Mouse (Mus musculus) left cerebral cortex, postnatal 14 days (tissue): Measurements from ENCODE around the gene Olfm3. TPM values are rescaled to one million over a fixed set of nuclear protein-coding genes. Genes with fewer than 3 reads are reported as not detected.

Source experiments
- DNase-seq, 2 experiments: peaks; one replicate each; pipeline ENCODE4 v3.0.0; 2021 to 2022; ENCODE audit warnings: low spot score in 2 of 2, mixed read lengths in 1 of 2
- intact Hi-C: fragments of 180-260 bp; cut with DNase I; formaldehyde crosslinking; loops from one replicate; pipeline ENCODE4 v1.15.1; 2025
- long read RNA-seq, 2 experiments: library from polyadenylated mRNA; stranded (forward); transcript quantifications; one replicate each; pipeline ENCODE4 v2.0.0; 2021
- total RNA-seq, 2 experiments: library from RNA; stranded (reverse); gene quantifications; 2 replicates each; pipeline ENCODE4 v1.2.3; 2021

The Olfm3 gene
- total RNA-seq = 10 to 100 TPM; 36.7 to 38.9 TPM
- long read RNA-seq, experiment 1, full-length matches to known transcripts = 17 of 18 reads
- long read RNA-seq, experiment 1, partial matches to known transcripts = 0 of 18 reads
- long read RNA-seq, experiment 1, other reads (novel, unspliced or antisense) = 1 of 18 reads
- long read RNA-seq, experiment 2, full-length matches to known transcripts = 10 of 11 reads
- long read RNA-seq, experiment 2, partial matches to known transcripts = 0 of 11 reads
- long read RNA-seq, experiment 2, other reads (novel, unspliced or antisense) = 1 of 11 reads

DNA sequence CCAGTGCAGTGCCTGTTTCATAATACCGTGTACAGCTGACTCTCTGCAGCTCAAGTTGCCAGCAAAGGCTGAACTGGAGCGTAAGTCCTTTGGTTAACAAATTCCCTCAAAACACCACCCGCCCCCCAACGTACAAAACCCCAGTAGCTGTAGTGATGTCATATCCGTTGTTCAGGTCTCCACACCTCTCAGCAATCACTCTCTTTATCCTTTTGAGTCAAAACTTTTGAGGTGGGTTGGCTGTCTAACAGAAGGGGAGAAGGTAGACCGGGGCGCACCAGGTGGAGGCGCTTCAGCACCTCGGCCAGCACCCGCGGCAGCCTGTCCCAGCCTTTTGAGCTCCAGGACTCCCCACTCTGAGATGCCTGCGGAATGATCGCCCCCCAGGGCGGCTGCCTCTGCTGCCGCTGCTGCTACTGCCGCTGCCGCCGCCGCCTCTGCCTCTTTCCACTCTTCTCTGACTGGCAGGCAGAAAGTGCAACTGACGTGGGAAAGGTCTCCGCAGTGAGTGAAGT lies at the start of gene Olfm3:
TSS of gene Olfm3 (plus strand) at position 155 of the 515 bp plus-strand sequence.
- DNase-seq = peak; percentile 9 to 52
- intact Hi-C loops = loop anchor here (10.0 kb wide), 1 partner anchor 201 kb away; no protein-coding TSS in a partner anchor

DNA sequence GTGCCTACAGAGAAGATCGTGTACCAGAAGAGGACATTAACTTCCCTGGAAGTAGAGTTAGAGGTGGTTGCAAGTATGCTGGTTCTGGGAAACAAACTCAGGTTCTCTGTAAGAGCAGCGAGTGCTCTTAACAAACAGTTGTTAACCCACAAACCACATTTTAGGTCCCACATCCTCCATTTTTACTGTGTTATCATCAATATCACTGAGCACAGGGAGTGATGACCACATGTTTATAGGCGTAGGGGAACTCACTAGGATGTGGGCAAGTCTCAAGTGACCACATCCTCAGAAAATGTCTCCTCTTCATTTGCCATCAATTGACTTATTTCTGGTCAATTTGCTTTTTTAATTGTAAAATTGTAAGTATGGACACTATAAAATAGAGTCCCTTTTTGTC lies 14.1 kb upstream of the Olfm3 start:
- DNase-seq = no peak
- intact Hi-C loops = no loop called here

DNA sequence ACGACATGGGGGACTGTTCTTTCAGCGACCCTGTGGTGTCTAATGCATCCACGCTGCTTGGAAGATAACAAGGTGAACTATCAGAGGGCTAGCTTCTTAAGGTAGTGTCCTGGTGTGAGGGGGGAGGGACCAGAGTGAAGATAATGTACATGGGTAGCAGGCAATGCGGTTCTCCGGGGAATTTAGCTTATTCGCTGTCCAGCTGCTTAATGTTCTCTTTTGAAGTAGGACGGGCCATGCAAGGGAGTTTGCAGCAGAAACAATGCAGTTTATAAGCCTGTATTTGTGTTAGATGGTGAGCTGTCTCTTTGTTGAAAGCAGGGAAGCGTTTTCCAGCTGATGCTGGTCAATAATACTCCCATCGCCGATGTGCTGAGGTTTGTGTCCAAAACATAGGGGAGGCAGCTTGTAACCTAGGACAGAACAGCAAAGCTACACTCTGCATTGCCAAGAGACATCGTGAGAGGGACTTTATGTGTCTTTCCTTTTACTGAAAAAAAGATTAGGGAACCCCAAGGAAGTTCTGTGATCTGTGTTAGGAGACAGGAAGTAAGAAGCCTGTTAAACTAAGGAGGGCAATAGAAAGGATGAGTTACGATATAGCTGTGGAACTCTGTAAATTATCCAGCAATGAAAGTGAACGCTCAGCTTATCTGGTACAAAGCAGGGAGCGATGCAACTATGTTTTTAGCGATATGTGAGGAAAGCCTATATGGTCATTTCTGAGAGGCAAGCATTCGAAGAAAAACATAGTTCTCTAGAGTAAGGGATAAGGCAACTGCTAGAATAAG lies 950 bp downstream of the Olfm3 start:
- DNase-seq = no peak
- intact Hi-C loops = loop anchor here (10.0 kb wide), 1 partner anchor 200 kb away; no protein-coding TSS in a partner anchor

DNA sequence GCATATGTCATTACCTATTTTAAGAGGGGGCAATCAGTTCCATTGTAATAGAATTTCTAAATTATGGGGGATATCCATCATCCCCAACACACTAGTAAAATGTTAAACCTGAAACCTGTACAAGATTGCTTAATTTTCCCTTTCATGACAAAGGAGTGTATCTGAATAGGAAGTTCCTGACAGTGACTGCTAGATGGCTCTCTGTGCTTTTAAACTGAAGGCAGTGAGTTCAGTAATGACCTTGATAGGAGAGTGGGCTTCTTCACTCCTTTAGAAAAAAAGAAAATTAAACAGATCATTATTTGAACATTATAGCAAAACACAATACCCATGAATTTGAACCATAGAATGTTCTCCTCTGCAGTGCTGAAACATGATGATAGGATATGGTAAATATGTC lies 3.7 kb downstream of the Olfm3 start:
- no peak for DNase-seq
- intact Hi-C loops = loop anchor here (10.0 kb wide), 1 partner anchor 197 kb away; no protein-coding TSS in a partner anchor

DNA sequence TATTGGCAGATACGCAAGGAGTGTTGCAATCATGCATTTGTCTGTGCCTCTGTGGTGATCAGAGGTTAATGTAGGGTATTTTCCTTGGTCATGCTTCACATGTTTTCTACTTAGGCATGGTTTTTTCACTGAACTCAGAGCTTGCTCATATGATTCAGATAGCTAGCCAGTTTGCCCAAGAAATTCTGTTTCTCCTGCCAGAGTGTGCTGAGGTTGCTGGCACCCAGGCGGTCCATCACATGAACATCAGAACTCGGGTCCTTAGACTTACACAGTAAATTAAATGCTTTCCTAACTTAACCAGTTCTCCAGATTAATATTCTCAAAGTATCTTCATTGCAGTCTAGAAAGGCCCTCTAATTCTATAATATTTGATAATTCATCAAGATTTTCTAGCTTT lies 5.0 kb downstream of the Olfm3 start:
- intact Hi-C loops = loop anchor here (10.0 kb wide), 1 partner anchor 196 kb away; no protein-coding TSS in a partner anchor
- no peak for DNase-seq

DNA sequence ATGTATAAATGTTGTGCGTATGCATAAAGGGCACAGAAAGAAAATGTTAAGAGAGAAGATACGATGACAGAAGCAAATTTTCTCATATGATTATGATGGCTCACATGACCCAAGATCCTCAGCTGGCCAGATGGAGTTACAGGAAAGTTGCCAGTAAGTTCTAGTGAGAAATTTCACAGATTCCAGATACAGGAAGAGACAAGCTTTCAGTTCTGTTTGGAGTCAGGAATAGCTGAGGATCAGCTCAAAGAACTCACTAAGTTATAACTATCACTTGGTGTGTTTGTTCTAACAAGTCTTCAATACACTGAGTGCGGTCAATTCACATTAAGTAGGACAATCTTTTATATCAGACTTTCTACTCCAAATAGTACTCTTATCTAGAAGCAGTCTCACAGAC lies 16.2 kb downstream of the Olfm3 start:
- intact Hi-C loops = no loop called here
- DNase-seq = peak in 1 of 2 experiments; percentile 12

DNA sequence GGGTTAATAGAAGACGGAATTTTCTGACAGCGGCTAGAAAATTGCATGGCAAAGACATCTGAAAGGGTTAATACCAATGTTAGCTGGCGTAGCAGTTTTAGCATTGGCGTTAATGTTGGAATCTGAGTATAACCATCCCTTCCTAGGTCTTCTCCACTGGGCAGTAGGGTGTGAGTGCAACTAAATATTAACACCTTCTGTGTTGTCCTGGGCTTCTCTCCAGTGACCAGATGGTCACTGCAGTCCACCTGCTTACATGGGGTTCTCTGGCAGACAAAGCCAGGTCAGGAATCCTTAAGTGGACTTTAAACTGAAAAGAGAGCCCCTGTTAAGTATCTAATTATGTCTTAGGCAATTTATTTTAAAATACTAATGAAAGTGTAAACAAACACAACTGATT lies 25.7 kb downstream of the Olfm3 start:
- intact Hi-C loops = no loop called here
- DNase-seq = no peak

DNA sequence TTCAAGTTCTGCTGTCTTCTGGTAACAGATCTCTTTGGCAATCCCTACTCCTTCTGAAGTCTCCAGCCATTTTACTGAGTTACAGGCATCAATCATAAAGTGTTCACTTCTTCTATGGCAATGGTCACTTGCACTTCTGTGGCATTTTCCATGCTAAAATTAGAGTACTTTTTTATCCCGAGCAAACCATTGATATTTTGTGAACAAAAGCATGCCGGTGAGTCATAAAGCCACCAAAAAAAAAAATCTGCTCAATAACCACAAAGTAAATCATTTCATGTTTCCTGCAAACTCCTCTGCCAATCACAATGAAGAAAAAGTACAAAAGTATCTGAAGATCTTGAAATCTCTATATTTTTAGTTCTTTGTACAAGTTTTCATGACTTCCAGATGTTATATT lies 26.5 kb downstream of the Olfm3 start:
- intact Hi-C loops = no loop called here
- no peak for DNase-seq

DNA sequence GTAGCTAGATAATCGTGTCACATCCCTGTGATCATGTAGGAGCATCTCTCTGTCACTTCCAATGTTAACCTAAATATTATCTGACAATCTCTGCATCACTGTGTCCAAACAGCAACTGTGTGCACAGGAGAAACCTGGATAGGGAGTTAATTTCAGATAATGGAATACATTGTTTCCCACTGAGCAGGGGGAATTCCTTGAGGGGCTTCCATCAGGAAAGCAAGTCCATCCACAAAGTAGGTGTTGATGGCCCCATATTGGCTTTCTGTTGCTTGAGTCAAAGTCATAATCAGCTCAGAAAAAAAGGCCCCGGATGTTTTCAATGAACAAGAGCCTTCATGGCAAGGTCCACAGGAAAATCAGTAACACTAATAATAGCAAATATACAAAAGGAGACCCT lies 26.9 kb downstream of the Olfm3 start:
- no peak for DNase-seq
- intact Hi-C loops = no loop called here

DNA sequence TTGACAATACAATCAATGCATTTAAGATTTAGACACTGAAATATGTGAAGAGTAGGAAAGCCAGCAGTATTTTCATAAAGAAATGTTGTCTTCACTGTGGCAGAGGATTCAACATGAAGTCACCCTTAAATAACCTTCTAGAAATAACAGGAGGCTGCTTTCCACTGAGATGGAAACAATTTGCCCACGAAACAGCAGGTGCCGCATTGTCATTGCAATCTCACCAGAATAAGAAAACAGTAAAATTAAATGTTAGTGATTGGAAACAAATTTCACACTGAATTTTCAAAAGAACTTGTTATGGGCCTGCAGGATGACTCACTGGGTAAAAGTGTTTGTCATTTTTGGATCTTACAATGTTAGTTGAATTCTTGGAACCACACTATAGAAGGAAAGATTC lies 29.0 kb downstream of the Olfm3 start:
- peak in 1 of 2 experiments; percentile 1 for DNase-seq
- intact Hi-C loops = no loop called here

DNA sequence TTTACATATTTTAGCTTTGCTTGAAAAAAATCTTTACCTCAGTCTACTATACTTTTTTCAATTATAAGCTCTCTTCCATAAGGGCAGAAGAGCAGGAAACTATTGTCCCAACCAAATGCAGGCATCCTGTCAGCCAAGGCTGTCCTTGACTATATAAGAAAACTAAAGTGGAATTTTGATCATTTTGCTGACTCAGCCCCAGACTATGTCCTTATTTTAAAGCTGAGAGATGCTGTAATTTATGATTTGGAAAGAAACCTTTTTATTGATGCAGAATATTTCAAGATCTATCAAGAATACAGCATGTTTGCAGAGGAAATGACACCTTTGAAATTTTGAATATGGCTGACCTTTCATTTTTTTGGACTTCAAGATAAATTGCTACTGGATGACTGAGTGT lies 51.0 kb downstream of the Olfm3 start:
- intact Hi-C loops = no loop called here
- no peak for DNase-seq

DNA sequence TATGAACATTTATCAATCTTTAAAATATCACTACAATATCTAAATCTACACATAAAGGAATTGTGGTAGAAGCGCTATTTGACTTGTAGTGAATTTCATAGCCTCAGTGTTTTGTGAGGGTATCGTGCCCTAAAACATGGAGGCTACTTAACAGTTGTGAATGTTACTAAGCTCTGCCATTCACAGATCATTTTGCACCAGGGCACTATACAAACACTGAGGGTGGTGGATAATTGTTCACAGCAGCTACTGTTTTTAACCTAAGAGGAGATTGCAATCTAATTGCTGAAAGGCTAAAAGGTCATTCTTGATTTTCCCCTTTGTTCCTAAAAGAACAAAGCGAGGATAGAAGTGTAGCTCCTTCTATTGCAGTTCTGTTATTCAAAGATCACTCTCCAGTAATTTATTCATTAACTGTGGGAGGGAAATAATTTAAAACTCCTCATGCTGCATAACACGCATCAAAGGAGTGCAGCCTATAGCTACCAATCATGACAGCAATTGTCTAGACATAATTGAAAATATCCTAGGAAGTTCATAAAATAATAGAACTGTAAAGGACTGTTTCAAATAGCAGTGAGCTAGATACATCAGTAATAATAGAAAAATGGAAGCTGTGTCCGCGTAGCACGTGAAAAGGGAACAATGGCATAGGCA lies 55.6 kb downstream of the Olfm3 start:
- intact Hi-C loops = no loop called here
- no peak for DNase-seq

DNA sequence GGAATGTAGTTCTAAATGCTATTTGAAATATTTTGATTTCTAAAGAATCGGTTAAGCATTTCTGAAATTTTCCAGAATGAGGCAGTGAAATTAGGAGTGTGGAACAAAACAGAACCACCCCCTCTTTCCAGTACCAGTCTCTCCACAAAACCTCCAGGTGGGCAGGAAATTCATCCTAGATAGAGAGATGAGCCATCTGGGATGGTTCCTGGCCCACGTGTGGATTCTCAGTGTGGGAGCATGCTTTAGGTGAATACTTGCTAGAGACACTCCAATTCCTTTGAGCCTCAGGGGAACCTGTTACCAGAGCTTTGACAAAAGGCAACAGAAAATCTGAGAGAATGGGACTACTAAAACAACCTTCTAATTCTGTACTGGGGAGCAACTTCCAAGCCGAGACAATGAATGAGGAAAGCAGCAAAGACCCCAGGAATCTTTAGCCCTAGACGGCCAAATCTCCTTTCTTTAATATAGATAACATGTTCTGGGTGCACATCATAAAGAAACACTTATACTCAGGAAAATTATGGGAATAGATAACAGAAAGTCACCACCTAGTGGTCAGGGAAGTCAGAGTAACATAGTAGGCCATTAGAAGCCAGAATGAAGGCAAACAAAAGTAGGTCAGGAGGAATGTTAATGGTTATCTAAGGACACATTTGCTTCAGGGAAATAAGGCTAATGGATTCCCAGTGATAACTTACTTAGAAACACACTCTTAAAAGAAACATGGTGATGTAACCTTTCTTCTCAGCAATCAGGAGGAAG lies 58.6 kb downstream of the Olfm3 start:
- intact Hi-C loops = no loop called here

DNA sequence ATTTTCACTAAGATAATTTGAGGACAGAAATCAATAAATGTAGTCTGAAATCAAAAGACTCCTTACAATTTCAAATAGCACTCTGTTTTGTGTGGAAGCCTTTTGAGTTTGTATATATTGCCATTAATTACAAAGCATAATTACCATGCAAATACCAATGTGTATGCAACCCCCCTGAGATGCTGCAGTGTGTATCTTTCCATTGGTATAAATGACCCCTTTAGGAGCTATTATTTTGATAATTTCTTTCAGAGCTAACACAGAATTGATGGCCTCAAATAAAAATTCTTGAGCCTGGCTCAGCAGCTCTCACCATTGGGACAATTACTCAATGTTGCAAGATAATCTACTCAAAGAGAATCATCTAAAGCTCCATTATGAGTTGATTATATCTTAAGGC lies 67.3 kb downstream of the Olfm3 start:
- no peak for DNase-seq
- intact Hi-C loops = no loop called here

More for the DNA sequence above, 58.6 kb downstream of the Olfm3 start:
- DNase-seq = peak; percentile 3 to 14

DNA sequence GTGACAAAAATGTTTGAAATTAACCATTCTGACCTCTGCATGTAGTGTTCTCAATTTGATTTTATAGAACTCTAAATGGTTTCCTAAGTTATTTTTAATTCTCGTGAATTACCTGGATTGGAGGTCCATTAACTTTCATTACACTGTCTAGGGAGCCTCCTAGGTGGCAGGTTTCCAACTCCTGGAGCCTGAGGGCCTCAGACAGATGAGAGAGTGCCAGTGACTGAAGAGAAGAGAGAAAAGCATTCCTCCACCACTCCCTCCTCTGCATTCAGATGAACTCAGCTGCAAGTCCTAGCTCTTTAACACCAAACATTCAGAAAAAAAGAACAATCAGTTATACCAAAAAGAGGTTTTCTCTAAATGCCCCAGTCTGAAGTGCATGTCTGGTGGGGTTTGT lies 68.6 kb downstream of the Olfm3 start:
- DNase-seq = no peak
- intact Hi-C loops = no loop called here

DNA sequence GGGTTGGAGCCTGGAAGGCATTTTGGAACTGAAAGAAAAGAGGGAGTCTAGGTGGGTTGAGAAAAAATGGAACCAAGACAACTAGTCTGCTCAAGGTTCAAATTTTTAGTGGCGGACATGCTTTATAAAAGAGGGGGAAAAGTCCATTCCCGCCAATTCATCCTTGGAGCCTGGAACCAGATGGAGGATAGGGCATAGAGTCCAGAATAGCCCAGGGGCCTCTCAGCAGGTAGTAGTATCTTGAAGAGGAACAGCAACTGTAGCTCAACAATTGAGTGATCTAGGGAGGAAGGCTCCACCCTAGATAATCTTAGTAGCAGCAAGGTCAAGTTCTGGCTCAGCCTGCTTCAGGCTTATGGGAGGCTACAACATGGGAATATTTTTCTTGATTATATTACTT lies 87.0 kb downstream of the Olfm3 start:
- DNase-seq = no peak
- intact Hi-C loops = no loop called here

DNA sequence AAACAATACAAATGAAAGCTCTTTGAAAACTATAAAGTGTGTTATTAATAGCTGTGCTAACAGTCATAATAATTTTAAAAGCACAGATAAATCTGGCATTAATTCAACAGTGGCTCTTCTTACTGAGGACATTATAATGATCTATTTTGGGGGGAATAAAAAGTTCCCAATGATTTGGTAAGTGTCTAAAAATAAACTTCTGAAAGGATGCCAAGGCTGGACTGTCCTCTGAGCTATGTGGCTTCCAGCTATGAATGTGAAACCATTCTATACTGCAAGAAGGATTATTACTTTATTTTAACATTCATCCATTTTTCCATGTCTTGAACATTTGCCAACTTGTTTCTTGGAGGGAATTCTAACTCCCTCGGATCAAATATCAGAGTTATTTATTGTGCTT lies 92.1 kb downstream of the Olfm3 start:
- intact Hi-C loops = no loop called here

DNA sequence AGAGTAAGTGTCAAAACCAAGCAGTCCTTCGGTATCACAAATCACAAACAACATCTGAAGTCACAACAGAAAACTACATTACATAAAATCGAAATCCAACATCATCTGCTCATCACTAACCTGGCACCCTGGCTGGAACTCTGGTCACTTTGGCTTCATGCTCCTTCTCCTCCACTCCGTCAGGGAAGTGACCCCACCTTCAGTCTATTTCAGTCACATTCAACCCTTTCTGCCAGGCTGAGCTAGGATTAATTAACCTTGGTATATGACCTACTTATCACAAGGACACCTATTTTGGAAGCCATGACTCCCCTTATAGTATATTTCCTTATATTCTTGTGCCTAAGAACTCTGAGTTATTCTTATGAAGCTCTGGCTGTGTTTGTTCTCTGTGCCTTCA lies 123.7 kb downstream of the Olfm3 start:
- no peak for DNase-seq
- intact Hi-C loops = no loop called here

More for the DNA sequence above, 92.1 kb downstream of the Olfm3 start:
- no peak for DNase-seq

DNA sequence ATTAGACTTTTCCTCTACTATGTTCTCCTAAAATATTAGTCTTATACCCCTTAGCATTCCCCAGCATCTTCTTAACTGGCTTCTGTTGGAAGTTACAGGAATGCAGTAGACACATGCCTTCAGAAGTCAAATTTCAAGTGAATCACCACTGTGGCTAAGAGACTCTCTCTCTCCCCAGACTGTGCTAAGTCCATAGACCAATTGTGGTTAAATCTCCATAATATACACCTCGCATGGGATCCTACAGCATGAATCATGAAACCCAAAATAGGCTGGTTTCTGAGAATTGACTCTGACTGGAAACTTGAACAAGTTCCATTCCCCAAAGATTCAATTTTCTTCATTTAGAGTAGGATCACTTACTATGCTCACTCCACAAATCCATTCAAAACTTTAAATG lies 124.2 kb downstream of the Olfm3 start:
- peak in 1 of 2 experiments; percentile 37 for DNase-seq
- intact Hi-C loops = no loop called here
